Mouse (Mus musculus) spleen, adult 2 months (tissue): ENCODE data around the gene Parvb.

Experiments used
- CTCF ChIP-seq: fragments of 200-500 bp; IDR thresholded peaks from 2 replicates; pipeline ENCODE4 v1.5.1; 2011; ENCODE audit warnings: mild to moderate bottlenecking, inconsistent platforms; ENCODE audit not compliant: insufficient read depth, insufficient read length, insufficient replicate concordance; ENCODE audit errors: extremely low read depth
- POLR2A ChIP-seq: fragments of 200-500 bp; IDR thresholded peaks from 2 replicates; pipeline ENCODE4 v1.6.1; 2011; ENCODE audit warnings: low read depth, low read length, inconsistent platforms

GRCm38 (mm10) chr15:84270463-84270862, 38.6 kb downstream of the Parvb start:
- TF ChIP-seq POLR2A (no peak), CTCF (no peak)
